Mouse (Mus musculus) cerebellum, postnatal 25 days (tissue): ENCODE measurements at regions not wholly inside any gene's neighbourhood (a gene's known extent, or its start where the extent isn't known, plus 50 kb on each side); places are given as distances from the start of the nearest gene placed in this dataset.
"Not testable (repeated sequence)": the region's sequence is repeated elsewhere in the genome, so short reads cannot be mapped to it uniquely, and the experiment has no call there.

Experiments used
- DNase-seq, 2 experiments: peaks; one replicate each; pipeline ENCODE4 v3.0.0; 2021; ENCODE audit warnings: mixed read lengths in 2 of 2

GRCm38 (mm10) chr6:67673316-67673715 is 137.7 kb upstream of the Tacstd2 start:
- DNase-seq: not testable (repeated sequence)

GRCm38 (mm10) chr6:67668073-67668472 is 132.5 kb upstream of the Tacstd2 start:
- DNase-seq: not testable (repeated sequence)

GRCm38 (mm10) chr6:67631617-67632016 is 96.0 kb upstream of the Tacstd2 start:
- no peak for DNase-seq

- DNase-seq: no peak
Observed at GRCm38 (mm10) chr6:67610402-67610801, 74.8 kb upstream of the Tacstd2 start.

GRCm38 (mm10) chr6:67609461-67609860 is 73.9 kb upstream of the Tacstd2 start:
- DNase-seq: not testable (repeated sequence)
